Mouse (Mus musculus) forebrain, postnatal 0 days (tissue): Measurements from ENCODE around the gene 6430548M08Rik. TPM values are rescaled to one million over a fixed set of nuclear protein-coding genes. Genes with fewer than 3 reads are reported as not detected.

Experiments used
- ATAC-seq: fragments of 200-750 bp; cut with Nextera tagmentation; 2 replicates; pipeline ENCODE4 v1.8.0; 2017; ENCODE audit warnings: mild to moderate bottlenecking, moderate library complexity
- DNase-seq: peaks from one replicate; pipeline ENCODE4 v3.0.0-alpha.2; 2015
- H3K27ac ChIP-seq: fragments of 300-500 bp; sonication (generic); 2 replicates; pipeline ENCODE4 v1.5.1; 2014; ENCODE audit warnings: low read depth, mild to moderate bottlenecking, antibody characterized with exemption, low read length, moderate library complexity, mixed read lengths
- H3K27me3 ChIP-seq: fragments of 300-500 bp; sonication (generic); 2 replicates; pipeline ENCODE4 v1.6.1; 2014; ENCODE audit warnings: mild to moderate bottlenecking, low read length, mixed read lengths; ENCODE audit not compliant: insufficient read depth
- H3K36me3 ChIP-seq: fragments of 300-500 bp; sonication (generic); 2 replicates; pipeline ENCODE4 v1.6.1; 2014; ENCODE audit warnings: mild to moderate bottlenecking, moderate library complexity; ENCODE audit not compliant: insufficient read depth
- H3K4me1 ChIP-seq: fragments of 300-500 bp; sonication (generic); 2 replicates; pipeline ENCODE4 v1.6.1; 2014; ENCODE audit warnings: antibody characterized with exemption; ENCODE audit not compliant: insufficient read depth
- H3K4me2 ChIP-seq: fragments of 300-500 bp; sonication (generic); 2 replicates; pipeline ENCODE4 v1.6.1; 2014; ENCODE audit warnings: low read depth, mild to moderate bottlenecking, moderate library complexity
- H3K4me3 ChIP-seq: fragments of 300-500 bp; sonication (generic); 2 replicates; pipeline ENCODE4 v1.5.1; 2014; ENCODE audit warnings: low read depth, low read length, mixed read lengths
- H3K9ac ChIP-seq: fragments of 300-500 bp; sonication (generic); 2 replicates; pipeline ENCODE4 v1.6.1; 2014; ENCODE audit warnings: mild to moderate bottlenecking
- H3K9me3 ChIP-seq: fragments of 300-500 bp; sonication (generic); 2 replicates; pipeline ENCODE4 v1.6.1; 2016; ENCODE audit warnings: low read length
- CTCF ChIP-seq: sonication (generic); IDR thresholded peaks from 2 replicates; pipeline ENCODE4 v1.5.1; 2016; ENCODE audit warnings: antibody characterized with exemption, control low read depth, low read depth
- WGBS: fragments of 180-500 bp; shearing (Covaris S2); extraction: QIAGEN DNeasy Blood & Tissue Kit; methylation state at CpG from one replicate; pipeline ENCODE4 v1.1.7; 2014; 5-methylcytosine and 5-hydroxymethylcytosine counted together
- polyA plus RNA-seq: library from polyadenylated mRNA; unstranded; fragments of >200 nt; fragmentation: Nextera tagmentation; extraction: Ambion mirVana; gene quantifications from 2 replicates; pipeline ENCODE4 v1.2.1, GENCODE M21; 2015
- total RNA-seq: library from RNA; depleted of rRNA; stranded (reverse); fragments of >200 nt; gene quantifications from 2 replicates; pipeline ENCODE4 v1.2.3, GENCODE M21; 2014

The 6430548M08Rik gene
- total and polyA plus RNA-seq, 2 experiments from 2014 or later: 32.7 to 59.6 TPM

DNA sequence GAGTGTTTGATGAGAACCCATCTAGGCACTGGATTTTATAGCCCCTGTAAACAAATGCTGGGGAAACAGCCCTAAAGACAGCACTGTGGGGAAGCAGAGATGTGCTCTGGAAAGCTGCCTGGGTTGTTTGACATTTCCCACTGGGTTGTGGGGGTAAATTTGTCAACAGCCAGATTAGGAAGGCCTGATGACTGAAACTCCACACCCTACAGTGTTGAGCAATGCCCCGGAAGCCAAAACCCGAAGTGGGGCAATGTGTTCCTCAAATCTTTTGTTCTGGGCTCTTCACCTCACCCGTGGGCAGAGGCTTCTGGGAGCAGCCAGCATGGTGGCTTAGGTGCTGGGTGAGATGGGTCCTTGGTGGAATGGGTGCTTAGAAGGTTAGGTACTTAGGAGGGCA lies 4.8 kb upstream of the 6430548M08Rik start:
- H3K9me3 ChIP-seq: no peaks in the 10 kb centered on the region
- H3K4me3 ChIP-seq: no peak overlapping the region
- H3K9ac ChIP-seq: no peak overlapping the region
- H3K4me2 ChIP-seq: no peak overlapping the region
- no peaks in the 10 kb centered on the region for H3K36me3 ChIP-seq
- no peaks in the 10 kb centered on the region for H3K27me3 ChIP-seq
- DNase-seq (no peak), ATAC-seq (no peak)
- no peak for TF ChIP-seq CTCF
- no peak overlapping the region for H3K27ac ChIP-seq
- WGBS: 71% methylated on average over 3 of the region's 3 CpGs
- no peaks in the 10 kb centered on the region for H3K4me1 ChIP-seq

GRCm38 (mm10) chr8:120110966-120111365 lies 3.0 kb upstream of the 6430548M08Rik start:
- H3K36me3 ChIP-seq: no peaks in the 10 kb centered on the region
- WGBS: 81% methylated on average over 4 of the region's 4 CpGs
- no peak overlapping the region for H3K9ac ChIP-seq
- H3K9me3 ChIP-seq: no peaks in the 10 kb centered on the region
- TF ChIP-seq CTCF: no peak
- no peak overlapping the region for H3K27ac ChIP-seq
- H3K27me3 ChIP-seq: no peaks in the 10 kb centered on the region
- ATAC-seq (no peak), DNase-seq (no peak)
- H3K4me1 ChIP-seq: no peaks in the 10 kb centered on the region
- no peak overlapping the region for H3K4me2 ChIP-seq
- no peak overlapping the region for H3K4me3 ChIP-seq

GRCm38 (mm10) chr8:120111382-120111781 lies 2.6 kb upstream of the 6430548M08Rik start:
- ATAC-seq (no peak), DNase-seq (no peak)
- H3K4me1 ChIP-seq: no peaks in the 10 kb centered on the region
- no peaks in the 10 kb centered on the region for H3K9me3 ChIP-seq
- H3K4me3 ChIP-seq: no peak overlapping the region
- 55% methylated on average over 4 of the region's 4 CpGs for WGBS
- TF ChIP-seq CTCF: no peak
- H3K27me3 ChIP-seq: no peaks in the 10 kb centered on the region
- no peak overlapping the region for H3K27ac ChIP-seq
- H3K36me3 ChIP-seq: no peaks in the 10 kb centered on the region
- no peak overlapping the region for H3K9ac ChIP-seq
- no peak overlapping the region for H3K4me2 ChIP-seq

- WGBS: 93% methylated on average over 5 of the region's 5 CpGs
- TF ChIP-seq CTCF: no peak
- Histone ChIP-seq H3K36me3 (no peaks in the 10 kb centered on the region), H3K9me3 (no peaks in the 10 kb centered on the region), H3K27ac (no peak overlapping the region), H3K4me3 (no peak overlapping the region), H3K4me2 (no peak overlapping the region), H3K4me1 (no peaks in the 10 kb centered on the region), H3K9ac (no peak overlapping the region), H3K27me3 (no peaks in the 10 kb centered on the region)
- ATAC-seq (no peak), DNase-seq (no peak)
These were observed 1.4 kb upstream of the 6430548M08Rik start for GRCm38 (mm10) chr8:120112535-120112934.

GRCm38 (mm10) chr8:120113306-120113705 lies 646 bp upstream of the 6430548M08Rik start:
- no peak for ATAC-seq
- Histone ChIP-seq H3K9ac (peak overlapping the region; percentile 63), H3K4me1 (no peaks in the 10 kb centered on the region), H3K36me3 (no peaks in the 10 kb centered on the region), H3K27me3 (no peaks in the 10 kb centered on the region), H3K27ac (peak overlapping the region; percentile 78), H3K4me2 (peak overlapping the region; percentile 84), H3K4me3 (peak overlapping the region; percentile 84), H3K9me3 (no peaks in the 10 kb centered on the region)
- no peak for TF ChIP-seq CTCF
- DNase-seq: no peak
- 4% methylated on average over 10 of the region's 10 CpGs for WGBS

GRCm38 (mm10) chr8:120114315-120114841 lies 426 bp downstream of the 6430548M08Rik start:
- Histone ChIP-seq H3K9me3 (no peaks in the 10 kb centered on the region), H3K27ac (peak overlapping the region; percentile 79), H3K4me1 (no peaks in the 10 kb centered on the region), H3K36me3 (no peaks in the 10 kb centered on the region), H3K27me3 (no peaks in the 10 kb centered on the region), H3K4me3 (peak overlapping the region; percentile 84), H3K4me2 (peak overlapping the region; percentile 77), H3K9ac (peak overlapping the region; percentile 84)
- no peak for TF ChIP-seq CTCF
- DNase-seq: no peak
- 1% methylated on average over 46 of the region's 46 CpGs for WGBS
- ATAC-seq: peak; percentile 25; the same call in 1 of the 2 replicates

DNA sequence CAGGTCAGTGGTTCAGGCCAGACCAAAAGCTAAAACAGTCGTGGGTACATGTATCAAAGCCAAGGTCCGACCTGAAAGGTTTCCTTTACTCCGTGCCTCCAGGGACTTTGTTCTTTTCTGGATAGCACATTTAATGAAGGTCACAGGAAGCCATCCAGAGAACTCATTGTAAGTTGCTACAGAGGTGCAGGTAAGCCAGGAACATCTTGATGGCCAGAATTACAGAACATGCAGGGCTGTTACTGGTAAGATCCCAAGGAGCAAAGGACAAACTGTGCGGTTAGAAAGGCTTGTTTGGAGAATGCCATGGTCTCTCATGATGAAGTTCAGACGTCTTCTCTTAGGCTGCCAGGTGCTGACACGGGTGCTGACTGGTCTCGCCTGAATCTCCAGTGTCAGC lies 2.6 kb downstream of the 6430548M08Rik start:
- DNase-seq (no peak), ATAC-seq (no peak)
- no peaks in the 10 kb centered on the region for H3K4me1 ChIP-seq
- no peaks in the 10 kb centered on the region for H3K27me3 ChIP-seq
- H3K27ac ChIP-seq: no peak overlapping the region
- H3K4me3 ChIP-seq: no peak overlapping the region
- no peaks in the 10 kb centered on the region for H3K36me3 ChIP-seq
- 75% methylated on average over 7 of the region's 7 CpGs for WGBS
- H3K9ac ChIP-seq: no peak overlapping the region
- H3K4me2 ChIP-seq: no peak overlapping the region
- TF ChIP-seq CTCF: no peak
- no peaks in the 10 kb centered on the region for H3K9me3 ChIP-seq

- no peaks in the 10 kb centered on the region for H3K4me1 ChIP-seq
- H3K27me3 ChIP-seq: no peaks in the 10 kb centered on the region
- no peaks in the 10 kb centered on the region for H3K36me3 ChIP-seq
- no peak overlapping the region for H3K9ac ChIP-seq
- no peak for ATAC-seq
- H3K4me2 ChIP-seq: no peak overlapping the region
- TF ChIP-seq CTCF: no peak
- H3K27ac ChIP-seq: no peak overlapping the region
- H3K9me3 ChIP-seq: no peaks in the 10 kb centered on the region
- no peak overlapping the region for H3K4me3 ChIP-seq
- 84% methylated on average over 9 of the region's 9 CpGs for WGBS
- no peak for DNase-seq
These were observed 4.2 kb downstream of the 6430548M08Rik start for GRCm38 (mm10) chr8:120118162-120118561.
